Mouse (Mus musculus) gastrocnemius, postnatal 14 days (tissue): ENCODE data around the gene Rabep1. TPM values are rescaled to one million over a fixed set of nuclear protein-coding genes. Genes with fewer than 3 reads are reported as not detected.

ENCODE experiments used
- DNase-seq: peaks from one replicate; pipeline ENCODE4 v3.0.0; 2021; ENCODE audit warnings: mixed read lengths
- intact Hi-C: fragments of 180-260 bp; cut with DNase I; formaldehyde crosslinking; loops from one replicate; pipeline ENCODE4 v1.15.1; 2025; ENCODE audit warnings: low total_unique reads
- total RNA-seq, 2 experiments: library from RNA; stranded (reverse); gene quantifications; 2 replicates each; pipeline ENCODE4 v1.2.3; 2021

The Rabep1 gene
- total RNA-seq, 2 experiments from 2014 or later, result 22.7 to 24.3 TPM

- DNase-seq, result no peak
- intact Hi-C loops, result no loop called here
Measured at GRCm38 (mm10) chr11:70964222-70964907, 119.8 kb downstream of the Rabep1 start.

- DNase-seq, result peak; percentile 29
- intact Hi-C loops, result no loop called here
Measured at GRCm38 (mm10) chr11:70969271-70969794, 124.8 kb downstream of the Rabep1 start.

- intact Hi-C loops, result no loop called here
Measured at GRCm38 (mm10) chr11:70969821-70970559, 125.4 kb downstream of the Rabep1 start, which contains the start of the genes Nup88 and Rpain. TSS of gene Nup88 (minus strand) at chr11:70969973. TSS of gene Rpain (plus strand) at chr11:70970213.

GRCm38 (mm10) chr11:70970560-70971540 lies 126.3 kb downstream of the Rabep1 start:
- intact Hi-C loops, result no loop called here
- DNase-seq, result peak; percentile 13

More at GRCm38 (mm10) chr11:70969821-70970559, 125.4 kb downstream of the Rabep1 start, which contains the start of the genes Nup88 and Rpain:
- DNase-seq, result peak; percentile 90

GRCm38 (mm10) chr11:70972586-70972985 lies 128.0 kb downstream of the Rabep1 start:
- intact Hi-C loops, result no loop called here
- no peak for DNase-seq

GRCm38 (mm10) chr11:70973947-70974346 lies 129.4 kb downstream of the Rabep1 start:
- DNase-seq, result no peak
- intact Hi-C loops, result no loop called here

- DNase-seq, result no peak
- intact Hi-C loops, result no loop called here
Measured at GRCm38 (mm10) chr11:70975193-70975592, 130.6 kb downstream of the Rabep1 start.

GRCm38 (mm10) chr11:70977293-70977692 lies 132.7 kb downstream of the Rabep1 start:
- no peak for DNase-seq
- intact Hi-C loops, result no loop called here

- DNase-seq, result no peak
- intact Hi-C loops, result loop anchor here (10.0 kb wide), 1 partner anchor 1235 kb away; the partner anchor contains the start of gene Med31
Measured at GRCm38 (mm10) chr11:70980232-70980631, 135.7 kb downstream of the Rabep1 start.

GRCm38 (mm10) chr11:70980751-70981510 lies 136.4 kb downstream of the Rabep1 start:
- DNase-seq, result no peak
- intact Hi-C loops, result loop anchor here (10.0 kb wide), 1 partner anchor 1234 kb away; the partner anchor contains the start of gene Med31

- DNase-seq, result no peak
- intact Hi-C loops, result loop anchor here (10.0 kb wide), 1 partner anchor 1233 kb away; the partner anchor contains the start of gene Med31
Measured at GRCm38 (mm10) chr11:70982030-70982429, 137.5 kb downstream of the Rabep1 start.

- intact Hi-C loops, result loop anchor here (10.0 kb wide), 1 partner anchor 1232 kb away; the partner anchor contains the start of gene Med31
Measured at GRCm38 (mm10) chr11:70982557-70983228, 138.1 kb downstream of the Rabep1 start, which contains the start of gene C1qbp. TSS of gene C1qbp (minus strand) at chr11:70983026.

More at GRCm38 (mm10) chr11:70982557-70983228, 138.1 kb downstream of the Rabep1 start, which contains the start of gene C1qbp:
- DNase-seq, result peak; percentile 96

Other genes with a start within 250 kb of the Rabep1 start
- not detected for gene 4930544D05Rik, start 228.9 kb upstream of the Rabep1 start, total RNA-seq
- 10 to 100 TPM; 38.7 to 39.4 TPM for gene Chrne, start 225.6 kb upstream of the Rabep1 start, total RNA-seq
- gene Gp1ba, start 205.7 kb upstream of the Rabep1 start, total RNA-seq, result under 1 TPM in 1 of 2 experiments, not detected in 1; 0.08 TPM
- 10 to 100 TPM; 34.9 to 35.7 TPM for gene Rnf167, start 197.5 kb upstream of the Rabep1 start, total RNA-seq
- 100 to 1,000 TPM; 278 to 315 TPM for gene Slc25a11, start 197.3 kb upstream of the Rabep1 start, total RNA-seq
- gene Pfn1, start 190.1 kb upstream of the Rabep1 start, total RNA-seq, result 100 to 1,000 TPM; 340 to 388 TPM
- gene Eno3, start 187.6 kb upstream of the Rabep1 start, total RNA-seq, result 1,000 to 10,000 TPM; 6,763 to 7,262 TPM
- gene Spag7, start 175.4 kb upstream of the Rabep1 start, total RNA-seq, result 100 to 1,000 TPM; 117 to 122 TPM
- 10 to 100 TPM; 21.2 to 25.5 TPM for gene Camta2, start 156.7 kb upstream of the Rabep1 start, total RNA-seq
- 1 to 10 TPM; 2.5 to 3.3 TPM for gene Inca1, start 144.6 kb upstream of the Rabep1 start, total RNA-seq
- gene Kif1c, start 144.2 kb upstream of the Rabep1 start, total RNA-seq, result 100 to 1,000 TPM; 216 to 226 TPM
- gene Zfp3, start 80.6 kb upstream of the Rabep1 start, total RNA-seq, result 10 to 100 TPM in 1 of 2 experiments, 1 to 10 TPM in 1; 7.4 to 10.8 TPM
- gene Scimp, start 32.2 kb upstream of the Rabep1 start, total RNA-seq, result under 1 TPM in 1 of 2 experiments, not detected in 1; 0.22 TPM
- gene Nup88, start 125.2 kb downstream of the Rabep1 start, total RNA-seq, result 10 to 100 TPM; 36.7 to 38.6 TPM
- 10 to 100 TPM; 11.4 to 13.4 TPM for gene Rpain, start 125.4 kb downstream of the Rabep1 start, total RNA-seq
- gene C1qbp, start 138.2 kb downstream of the Rabep1 start, total RNA-seq, result 100 to 1,000 TPM; 146 to 150 TPM
- 1 to 10 TPM; 7.0 to 9.8 TPM for gene Dhx33, start 159.7 kb downstream of the Rabep1 start, total RNA-seq
- gene Mis12, start 174.8 kb downstream of the Rabep1 start, total RNA-seq, result 1 to 10 TPM; 5.1 to 6.4 TPM
- 10 to 100 TPM; 15.9 to 19.3 TPM for gene Derl2, start 175.1 kb downstream of the Rabep1 start, total RNA-seq
- gene 6330403K07Rik, start 188.7 kb downstream of the Rabep1 start, total RNA-seq, result 1 to 10 TPM in 1 of 2 experiments, under 1 TPM in 1; 0.84 to 1.5 TPM